Mouse (Mus musculus) CH12.LX (cell line): Measurements from ENCODE around the gene Frat1.

ENCODE experiments used
- E2F4 ChIP-seq: IDR thresholded peaks from 2 replicates; pipeline ENCODE4 v1.6.1; 2011; ENCODE audit warnings: low read depth, low read length, improper control_type of control experiment; ENCODE audit not compliant: insufficient replicate concordance
- EP300 ChIP-seq: IDR thresholded peaks from 2 replicates; pipeline ENCODE4 v1.6.1; 2011; ENCODE audit warnings: low read length, improper control_type of control experiment
- GABPA ChIP-seq: IDR thresholded peaks from 2 replicates; pipeline ENCODE4 v1.6.1; 2012; ENCODE audit warnings: low read depth, low read length, improper control_type of control experiment, inconsistent platforms; ENCODE audit not compliant: insufficient replicate concordance
- MAX ChIP-seq: IDR thresholded peaks from 2 replicates; pipeline ENCODE4 v1.6.1; 2011; ENCODE audit warnings: low read length, improper control_type of control experiment
- MAZ ChIP-seq: IDR thresholded peaks from 2 replicates; pipeline ENCODE4 v1.6.1; 2012; ENCODE audit warnings: low read depth, mild to moderate bottlenecking, inconsistent platforms, low read length, improper control_type of control experiment, moderate library complexity
- POLR2A ChIP-seq: IDR thresholded peaks from 2 replicates; pipeline ENCODE4 v1.6.1; 2011; ENCODE audit warnings: low read depth, mild to moderate bottlenecking, improper control_type of control experiment, low read length
- SMC3 ChIP-seq: IDR thresholded peaks from 2 replicates; pipeline ENCODE4 v1.6.1; 2011; ENCODE audit warnings: low read depth, low read length, improper control_type of control experiment
- USF1 ChIP-seq: IDR thresholded peaks from 2 replicates; pipeline ENCODE4 v1.6.1; 2014; ENCODE audit warnings: low read depth, mild to moderate bottlenecking, inconsistent platforms, low read length, improper control_type of control experiment

DNA sequence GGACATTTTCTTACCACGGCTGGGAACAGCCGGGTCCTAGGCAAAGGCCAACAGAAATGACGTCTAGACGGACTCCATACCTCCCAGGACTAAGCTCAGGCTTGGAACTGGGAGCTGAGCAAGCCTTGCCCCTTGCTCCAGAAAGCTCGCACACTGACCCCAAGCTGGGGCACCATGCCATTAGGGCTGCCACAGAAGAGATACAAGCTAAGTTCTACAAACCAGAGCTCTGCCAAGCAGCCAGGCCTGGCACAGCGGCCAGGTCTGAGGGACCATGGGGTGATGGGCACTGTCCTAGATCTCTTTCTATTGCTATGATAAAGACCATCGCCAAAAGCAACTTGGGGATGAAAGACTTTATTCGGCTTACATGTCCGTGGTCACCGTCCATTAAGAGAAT, 17.2 kb upstream of the Frat1 start:
- TF ChIP-seq SMC3 (no peak), EP300 (no peak), POLR2A (no peak), E2F4 (no peak), MAX (no peak), MAZ (no peak), USF1 (no peak), GABPA (no peak)
